ENCODE assay signal across 24 mouse cellular contexts in the genomic region with DNA sequence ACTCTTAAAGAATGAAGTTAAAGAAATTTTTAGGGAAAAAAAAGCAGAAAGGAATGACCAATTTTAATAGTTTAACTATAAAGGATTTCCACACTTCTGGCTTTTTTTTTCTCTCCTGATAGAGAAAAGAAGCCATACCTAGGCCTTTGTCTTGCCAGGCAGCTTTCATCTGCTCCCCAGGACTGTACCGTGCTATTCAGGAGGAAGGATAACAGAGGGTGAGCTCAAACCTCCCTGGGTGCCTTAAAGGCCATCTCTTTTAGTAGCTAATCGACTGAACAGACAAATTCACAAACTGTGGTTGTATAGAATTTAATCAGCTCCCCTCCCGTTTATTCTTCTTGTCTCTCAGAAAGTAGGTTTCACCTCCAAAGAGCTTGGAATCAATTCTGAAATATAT.
DNase-seq lines count a peak whose midpoint lies in the region; ATAC-seq and TF ChIP-seq lines count a peak whose summit lies in the region.
"Had no signal": no experiment of that assay in that cellular context is flagged by ENCODE, and none has a peak within 500 bp of the region (broad histone marks: within the 10 kb centered on the region; RNA-seq: fewer than 3 reads in every experiment).

No protein-coding gene starts in this region.

- H3K4me3 ChIP-seq in forebrain, embryonic 14.5 days (ENCODE audit: low read depth, low read length) = no peak overlapping the region
- no peak overlapping the region for H3K4me3 ChIP-seq in forebrain, postnatal 0 days (ENCODE audit: low read depth, low read length)
- H3K4me3 ChIP-seq in midbrain, embryonic 13.5 days (replicated peaks) = no peak overlapping the region
- H3K4me3 ChIP-seq in midbrain, embryonic 11.5 days (ENCODE audit: low read depth, low read length) = no peak overlapping the region
- H3K4me3 ChIP-seq in midbrain, embryonic 16.5 days (ENCODE audit: low read depth, low read length) = no peak overlapping the region
- H3K4me3 ChIP-seq in midbrain, embryonic 10.5 days = no peak overlapping the region
- H3K4me3 ChIP-seq: embryonic facial prominence, embryonic 10.5 days; embryonic facial prominence, embryonic 12.5 days had no signal

- no peak for TF ChIP-seq POLR2A in brain, embryonic 14.5 days (IDR thresholded peaks at IDR 0.05; ENCODE audit: borderline replicate concordance, extremely low read depth, insufficient read depth, insufficient read length, poor library complexity, severe bottlenecking)

- WGBS in forebrain, embryonic 14.5 days = 2% methylated on average over 3 of the region's 3 CpGs
- 9% methylated on average over 3 of the region's 3 CpGs for WGBS in forebrain, postnatal 0 days
- WGBS in midbrain, embryonic 13.5 days = 6% methylated on average over 3 of the region's 3 CpGs
- WGBS in midbrain, embryonic 11.5 days = 9% methylated on average over 3 of the region's 3 CpGs
- 11% methylated on average over 3 of the region's 3 CpGs for WGBS in midbrain, embryonic 16.5 days
- 20% methylated on average over 3 of the region's 3 CpGs for WGBS in midbrain, embryonic 10.5 days

- no peak for TF ChIP-seq CTCF in forebrain, postnatal 0 days (IDR thresholded peaks at IDR 0.05; ENCODE audit: low read depth)
- TF ChIP-seq CTCF in brain, embryonic 14.5 days (IDR thresholded peaks at IDR 0.05; ENCODE audit: borderline replicate concordance, extremely low read depth, insufficient read depth, insufficient read length) = no peak

- no peaks in the 10 kb centered on the region for H3K9me3 ChIP-seq in forebrain, embryonic 14.5 days (replicated peaks; ENCODE audit: control insufficient read depth, low read length)
- no peaks in the 10 kb centered on the region for H3K9me3 ChIP-seq in forebrain, postnatal 0 days (ENCODE audit: low read length)
- no peaks in the 10 kb centered on the region for H3K9me3 ChIP-seq in midbrain, embryonic 13.5 days
- H3K9me3 ChIP-seq in midbrain, embryonic 11.5 days (ENCODE audit: control insufficient read depth, low read length) = no peaks in the 10 kb centered on the region
- H3K9me3 ChIP-seq in midbrain, embryonic 16.5 days (replicated peaks; ENCODE audit: control insufficient read depth, low read length, poor library complexity, severe bottlenecking) = no peaks in the 10 kb centered on the region
- H3K9me3 ChIP-seq in midbrain, embryonic 10.5 days (replicated peaks) = no peaks in the 10 kb centered on the region
- H3K9me3 ChIP-seq: embryonic facial prominence, embryonic 10.5 days; embryonic facial prominence, embryonic 12.5 days had no signal

- DNase-seq in forebrain, embryonic 14.5 days (ENCODE audit: low spot score) = peak; percentile 38
- no peak for DNase-seq in forebrain, postnatal 0 days
- DNase-seq in midbrain, embryonic 11.5 days (ENCODE audit: low spot score, missing footprints) = no peak
- no peak for DNase-seq in midbrain, embryonic 10.5 days (ENCODE audit: low spot score)
- peak; percentile 71 for DNase-seq in brain, embryonic 14.5 days (ENCODE audit: low read depth)
- DNase-seq in B cell, adult 2 months = no peak
- DNase-seq: adrenal gland, adult 8-10 months; adrenal gland, postnatal 14 days; adrenal gland, postnatal 36 days; cerebellum, adult 11-12 months; cerebellum, adult 2 months; cerebellum, adult 9-10 months; cerebellum, postnatal 10 days; cerebellum, postnatal 25 days had no signal

- ATAC-seq in forebrain, embryonic 14.5 days = peak; percentile 65
- ATAC-seq in forebrain, postnatal 0 days = no peak
- peak; percentile 69; the same call in 1 of the 2 replicates for ATAC-seq in midbrain, embryonic 13.5 days
- ATAC-seq in midbrain, embryonic 11.5 days (ENCODE audit: low FRiP score) = no peak
- peak; percentile 74; the same call in 1 of the 2 replicates for ATAC-seq in midbrain, embryonic 16.5 days
- ATAC-seq: activated CD4-positive, CD25-positive, alpha-beta regulatory T cell, adult 4 months; CD4-positive, CD25-positive, alpha-beta regulatory T cell, adult 4 months; forebrain, embryonic 16.5 days; Patski had no signal

- no peak overlapping the region for H3K27ac ChIP-seq in forebrain, embryonic 14.5 days (ENCODE audit: low read depth, low read length)
- no peak overlapping the region for H3K27ac ChIP-seq in forebrain, postnatal 0 days (ENCODE audit: low read depth, low read length)
- no peak overlapping the region; the same call in 1 of the 2 replicates for H3K27ac ChIP-seq in midbrain, embryonic 13.5 days
- no peak overlapping the region for H3K27ac ChIP-seq in midbrain, embryonic 11.5 days (ENCODE audit: low read depth, low read length)
- no peak overlapping the region for H3K27ac ChIP-seq in midbrain, embryonic 16.5 days (ENCODE audit: low read length)
- no peak overlapping the region for H3K27ac ChIP-seq in midbrain, embryonic 10.5 days (replicated peaks)
- H3K27ac ChIP-seq: embryonic facial prominence, embryonic 10.5 days; embryonic facial prominence, embryonic 12.5 days had no signal

- no peak overlapping the region for H3K9ac ChIP-seq in forebrain, embryonic 14.5 days (ENCODE audit: low read length)
- H3K9ac ChIP-seq in forebrain, postnatal 0 days = no peak overlapping the region
- no peak overlapping the region for H3K9ac ChIP-seq in midbrain, embryonic 13.5 days (replicated peaks)
- H3K9ac ChIP-seq in midbrain, embryonic 11.5 days (ENCODE audit: low read length) = no peak overlapping the region
- no peak overlapping the region for H3K9ac ChIP-seq in midbrain, embryonic 16.5 days (ENCODE audit: low read depth, low read length)
- H3K9ac ChIP-seq: embryonic facial prominence, embryonic 12.5 days had no signal

- H3K36me3 ChIP-seq in forebrain, embryonic 14.5 days (ENCODE audit: control insufficient read depth, insufficient read depth, low read length) = no peaks in the 10 kb centered on the region
- no peaks in the 10 kb centered on the region for H3K36me3 ChIP-seq in forebrain, postnatal 0 days (ENCODE audit: insufficient read depth)
- H3K36me3 ChIP-seq in midbrain, embryonic 13.5 days = no peaks in the 10 kb centered on the region
- no peaks in the 10 kb centered on the region for H3K36me3 ChIP-seq in midbrain, embryonic 11.5 days (ENCODE audit: control insufficient read depth, insufficient read depth, low read length)
- H3K36me3 ChIP-seq in midbrain, embryonic 16.5 days (ENCODE audit: control insufficient read depth, insufficient read depth, low read length) = no peaks in the 10 kb centered on the region
- no peaks in the 10 kb centered on the region for H3K36me3 ChIP-seq in midbrain, embryonic 10.5 days
- H3K36me3 ChIP-seq: embryonic facial prominence, embryonic 10.5 days; embryonic facial prominence, embryonic 12.5 days; G1E had no signal

- H3K4me1 ChIP-seq in forebrain, embryonic 14.5 days (ENCODE audit: control insufficient read depth, insufficient read depth, low read length) = peaks cover 7% of the 10 kb centered on the region
- no peaks in the 10 kb centered on the region for H3K4me1 ChIP-seq in forebrain, postnatal 0 days (ENCODE audit: insufficient read depth)
- H3K4me1 ChIP-seq in midbrain, embryonic 13.5 days (replicated peaks) = peaks cover 15% of the 10 kb centered on the region; the same call in 1 of the 2 replicates
- H3K4me1 ChIP-seq in midbrain, embryonic 11.5 days (ENCODE audit: control insufficient read depth, insufficient read depth, low read length) = no peaks in the 10 kb centered on the region
- peaks cover 4% of the 10 kb centered on the region; the same call in 1 of the 2 replicates for H3K4me1 ChIP-seq in midbrain, embryonic 16.5 days (ENCODE audit: control insufficient read depth, insufficient read depth, low read length)
- H3K4me1 ChIP-seq in midbrain, embryonic 10.5 days = peaks cover 28% of the 10 kb centered on the region
- H3K4me1 ChIP-seq: embryonic facial prominence, embryonic 12.5 days had no signal

- H3K4me2 ChIP-seq in forebrain, embryonic 14.5 days (ENCODE audit: low read length) = no peak overlapping the region
- H3K4me2 ChIP-seq in forebrain, postnatal 0 days (ENCODE audit: low read depth) = no peak overlapping the region
- no peak overlapping the region for H3K4me2 ChIP-seq in midbrain, embryonic 13.5 days (replicated peaks)
- no peak overlapping the region for H3K4me2 ChIP-seq in midbrain, embryonic 11.5 days
- H3K4me2 ChIP-seq in midbrain, embryonic 16.5 days (ENCODE audit: low read length) = no peak overlapping the region
- H3K4me2 ChIP-seq: embryonic facial prominence, embryonic 12.5 days had no signal

- H3K27me3 ChIP-seq in forebrain, embryonic 14.5 days (replicated peaks; ENCODE audit: control insufficient read depth, insufficient read depth, low read length) = no peaks in the 10 kb centered on the region
- H3K27me3 ChIP-seq in forebrain, postnatal 0 days (ENCODE audit: insufficient read depth, low read length) = no peaks in the 10 kb centered on the region
- no peaks in the 10 kb centered on the region for H3K27me3 ChIP-seq in midbrain, embryonic 13.5 days
- no peaks in the 10 kb centered on the region for H3K27me3 ChIP-seq in midbrain, embryonic 11.5 days (ENCODE audit: control insufficient read depth, insufficient read depth, low read length)
- no peaks in the 10 kb centered on the region for H3K27me3 ChIP-seq in midbrain, embryonic 16.5 days (ENCODE audit: control insufficient read depth, insufficient read depth, low read depth, low read length)
- no peaks in the 10 kb centered on the region for H3K27me3 ChIP-seq in midbrain, embryonic 10.5 days (ENCODE audit: low read depth, poor library complexity, severe bottlenecking)
- H3K27me3 ChIP-seq: CH12.LX; embryonic facial prominence, embryonic 12.5 days; Patski had no signal

Comparison
In these comparisons a context has a peak if more than half of its experiments do, and no peak if none do; other contexts are left out.
1. ATAC-seq: peak in forebrain, embryonic 14.5 days (single experiment), midbrain, embryonic 13.5 days (single experiment) and midbrain, embryonic 16.5 days (single experiment); none in forebrain, postnatal 0 days (single experiment) and midbrain, embryonic 11.5 days (single experiment).
2. DNase-seq: peak in forebrain, embryonic 14.5 days (single experiment) and brain, embryonic 14.5 days (single experiment); none in forebrain, postnatal 0 days (single experiment), midbrain, embryonic 11.5 days (single experiment), midbrain, embryonic 10.5 days (single experiment) and B cell, adult 2 months (0 of 2).